8 mouse cellular contexts compared by ENCODE assay signal in the genomic region with DNA sequence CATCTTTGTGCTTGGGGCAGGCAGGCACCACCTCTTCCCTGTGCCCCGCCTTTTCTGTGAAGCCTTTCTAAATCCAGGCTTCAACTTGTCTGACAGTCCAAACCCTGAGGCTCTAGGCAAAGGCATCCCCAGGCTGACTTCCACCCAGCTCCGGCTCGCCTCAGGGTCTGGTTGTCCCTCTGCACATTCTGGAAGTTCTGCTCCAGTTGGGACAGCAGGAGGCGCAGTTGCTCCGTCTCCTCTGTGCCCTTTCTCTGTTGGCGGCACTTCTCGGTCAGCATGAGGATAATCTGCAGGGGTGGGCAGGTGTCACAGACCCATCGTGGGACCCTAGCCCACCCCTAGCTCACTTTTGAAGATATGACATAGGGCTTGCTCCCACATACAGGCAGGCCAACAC. TPM values are rescaled to one million over a fixed set of nuclear protein-coding genes. Genes with fewer than 3 reads are reported as not detected.
DNase-seq lines count a peak whose midpoint lies in the region; ATAC-seq and TF ChIP-seq lines count a peak whose summit lies in the region.

No protein-coding gene starts in this region.

- 8% methylated on average over 8 of the region's 8 CpGs for WGBS in midbrain, embryonic 14.5 days
- 16% methylated on average over 8 of the region's 8 CpGs for WGBS in midbrain, embryonic 15.5 days
- 26% methylated on average over 8 of the region's 8 CpGs for WGBS in kidney, embryonic 14.5 days
- 9% methylated on average over 8 of the region's 8 CpGs for WGBS in lung, embryonic 14.5 days
- 21% methylated on average over 8 of the region's 8 CpGs for WGBS in small intestine, adult 2 months

- DNase-seq in midbrain, embryonic 14.5 days = peak; percentile 59
- DNase-seq in adrenal gland, postnatal 36 days = peak; percentile 67 to 70
- DNase-seq in lung, embryonic 14.5 days = peak; percentile 85

- no peak overlapping the region for H3K27ac ChIP-seq in midbrain, embryonic 14.5 days (replicated peaks; ENCODE audit: low read depth, low read length)
- H3K27ac ChIP-seq in midbrain, embryonic 15.5 days = no peak overlapping the region
- H3K27ac ChIP-seq in embryonic fibroblast, embryonic 13.5 days (ENCODE audit: insufficient read depth, low read length) = no peak overlapping the region
- no peak overlapping the region for H3K27ac ChIP-seq in kidney, embryonic 14.5 days (ENCODE audit: low read depth, low read length)
- no peak overlapping the region for H3K27ac ChIP-seq in lung, embryonic 14.5 days (ENCODE audit: low read depth)
- no peak overlapping the region for H3K27ac ChIP-seq in small intestine, adult 2 months (ENCODE audit: insufficient read depth, low read depth, low read length)

- TF ChIP-seq CTCF in embryonic fibroblast, embryonic 13.5 days (IDR thresholded peaks at IDR 0.05; ENCODE audit: borderline replicate concordance, insufficient read depth, low read length) = peak; percentile 88
- TF ChIP-seq CTCF in lung, embryonic 14.5 days (IDR thresholded peaks at IDR 0.05; ENCODE audit: low read depth) = peak; percentile 90
- TF ChIP-seq CTCF in small intestine, adult 2 months (IDR thresholded peaks at IDR 0.05; ENCODE audit: extremely low read depth, insufficient read length, insufficient replicate concordance, low read depth, low read length) = peak; percentile 63; the same call in 1 of the 2 replicates

- no peaks in the 10 kb centered on the region for H3K9me3 ChIP-seq in midbrain, embryonic 14.5 days (ENCODE audit: control insufficient read depth, low read length)
- H3K9me3 ChIP-seq in midbrain, embryonic 15.5 days = no peaks in the 10 kb centered on the region
- no peaks in the 10 kb centered on the region for H3K9me3 ChIP-seq in kidney, embryonic 14.5 days (ENCODE audit: control insufficient read depth, low read length)
- no peaks in the 10 kb centered on the region for H3K9me3 ChIP-seq in lung, embryonic 14.5 days (ENCODE audit: low read depth, low read length)

- no peak for ATAC-seq in midbrain, embryonic 14.5 days (ENCODE audit: low FRiP score, low TSS enrichment)
- no peak for ATAC-seq in midbrain, embryonic 15.5 days (replicated peaks)
- no peak for ATAC-seq in kidney, embryonic 14.5 days (ENCODE audit: low FRiP score, low TSS enrichment)
- no peak for ATAC-seq in lung, embryonic 14.5 days (ENCODE audit: insufficient read depth)
- no peak for ATAC-seq in activated CD4-positive, CD25-positive, alpha-beta regulatory T cell, adult 4 months

- H3K4me1 ChIP-seq in midbrain, embryonic 14.5 days (ENCODE audit: control insufficient read depth, insufficient read depth, low read length) = peaks cover 9% of the 10 kb centered on the region
- peaks cover 13% of the 10 kb centered on the region for H3K4me1 ChIP-seq in midbrain, embryonic 15.5 days
- H3K4me1 ChIP-seq in embryonic fibroblast, embryonic 13.5 days (ENCODE audit: control insufficient read depth, insufficient read depth, low read length) = peaks cover 7% of the 10 kb centered on the region
- H3K4me1 ChIP-seq in kidney, embryonic 14.5 days (ENCODE audit: control insufficient read depth, insufficient read depth, low read length) = peaks cover 6% of the 10 kb centered on the region; the same call in 1 of the 2 replicates
- H3K4me1 ChIP-seq in lung, embryonic 14.5 days (ENCODE audit: insufficient read depth) = peaks cover 7% of the 10 kb centered on the region; the same call in 1 of the 2 replicates
- peaks cover 13% of the 10 kb centered on the region for H3K4me1 ChIP-seq in small intestine, adult 2 months (ENCODE audit: control insufficient read depth, insufficient read depth, insufficient read length, low read length)

- H3K4me3 ChIP-seq in midbrain, embryonic 14.5 days (replicated peaks; ENCODE audit: low read depth, low read length) = no peak overlapping the region
- no peak overlapping the region for H3K4me3 ChIP-seq in midbrain, embryonic 15.5 days
- no peak overlapping the region for H3K4me3 ChIP-seq in embryonic fibroblast, embryonic 13.5 days (ENCODE audit: insufficient read depth, low read length)
- H3K4me3 ChIP-seq in kidney, embryonic 14.5 days (ENCODE audit: low read length) = no peak overlapping the region
- H3K4me3 ChIP-seq in lung, embryonic 14.5 days (ENCODE audit: low read depth, low read length) = no peak overlapping the region
- no peak overlapping the region for H3K4me3 ChIP-seq in small intestine, adult 2 months (ENCODE audit: low read depth, low read length)

- H3K9ac ChIP-seq in midbrain, embryonic 14.5 days (replicated peaks; ENCODE audit: low read length) = no peak overlapping the region
- H3K9ac ChIP-seq in midbrain, embryonic 15.5 days = no peak overlapping the region
- H3K9ac ChIP-seq in kidney, embryonic 14.5 days (ENCODE audit: low read depth, low read length) = 0 out of 2 replicates have a peak overlapping the region, but pooled peaks have one; percentile 18
- no peak overlapping the region for H3K9ac ChIP-seq in lung, embryonic 14.5 days

- no peak for TF ChIP-seq POLR2A in embryonic fibroblast, embryonic 13.5 days (IDR thresholded peaks at IDR 0.05; ENCODE audit: low read depth, low read length)
- TF ChIP-seq POLR2A in small intestine, adult 2 months (IDR thresholded peaks at IDR 0.05; ENCODE audit: low read depth, low read length) = no peak

- H3K4me2 ChIP-seq in midbrain, embryonic 14.5 days (ENCODE audit: low read length) = no peak overlapping the region
- H3K4me2 ChIP-seq in midbrain, embryonic 15.5 days = no peak overlapping the region
- H3K4me2 ChIP-seq in kidney, embryonic 14.5 days (replicated peaks; ENCODE audit: low read depth, low read length) = no peak overlapping the region
- no peak overlapping the region for H3K4me2 ChIP-seq in lung, embryonic 14.5 days

- H3K36me3 ChIP-seq in midbrain, embryonic 14.5 days (ENCODE audit: control insufficient read depth, insufficient read depth, low read length) = no peaks in the 10 kb centered on the region
- no peaks in the 10 kb centered on the region for H3K36me3 ChIP-seq in midbrain, embryonic 15.5 days (replicated peaks)
- no peaks in the 10 kb centered on the region for H3K36me3 ChIP-seq in kidney, embryonic 14.5 days (ENCODE audit: control insufficient read depth, insufficient read depth, low read length)
- H3K36me3 ChIP-seq in lung, embryonic 14.5 days (ENCODE audit: insufficient read depth) = no peaks in the 10 kb centered on the region
- no peaks in the 10 kb centered on the region for H3K36me3 ChIP-seq in small intestine, adult 2 months (ENCODE audit: control insufficient read depth, insufficient read depth, low read length)

- no peaks in the 10 kb centered on the region for H3K27me3 ChIP-seq in midbrain, embryonic 14.5 days (ENCODE audit: control insufficient read depth, insufficient read depth, low read length)
- no peaks in the 10 kb centered on the region for H3K27me3 ChIP-seq in midbrain, embryonic 15.5 days (replicated peaks)
- H3K27me3 ChIP-seq in kidney, embryonic 14.5 days (ENCODE audit: control insufficient read depth, insufficient read depth, low read length) = no peaks in the 10 kb centered on the region
- H3K27me3 ChIP-seq in lung, embryonic 14.5 days (ENCODE audit: insufficient read depth, low read length) = no peaks in the 10 kb centered on the region
- H3K27me3 ChIP-seq in small intestine, adult 2 months (ENCODE audit: control insufficient read depth, insufficient read depth, low read length) = no peaks in the 10 kb centered on the region

RNA-seq across cellular contexts. Expression of a gene that starts 3.5 kb away (rescaled TPM):
- 3.5 TPM in 2 replicates for polyA plus RNA-seq in midbrain, embryonic 14.5 days (2014; fragmentation: Nextera tagmentation; extraction: Ambion mirVana)
- polyA plus RNA-seq in midbrain, embryonic 15.5 days (2015; fragmentation: Nextera tagmentation; extraction: Ambion mirVana) = 5.9 and 6.1 TPM in 2 replicates
- total RNA-seq in adrenal gland, postnatal 36 days (2021) = 10 to 100 TPM in 1 of 2 experiments, 1 to 10 TPM in 1; 8.3 to 12.0 TPM
- polyA plus RNA-seq in embryonic fibroblast, embryonic 13.5 days (2011; ENCODE audit: insufficient read length, low read depth, missing spikeins) = 28.9 and 44.3 TPM in 2 replicates
- polyA plus RNA-seq in kidney, embryonic 14.5 days (2014; fragmentation: Nextera tagmentation; extraction: Ambion mirVana) = 3.3 and 5.8 TPM in 2 replicates
- 2.7 and 4.4 TPM in 2 replicates for polyA plus RNA-seq in lung, embryonic 14.5 days (2014; fragmentation: Nextera tagmentation; extraction: Ambion mirVana)
- 28.4 and 65.8 TPM in 2 replicates for polyA plus RNA-seq in small intestine, adult 2 months (2012; rRNA removed)
- polyA plus RNA-seq in activated CD4-positive, CD25-positive, alpha-beta regulatory T cell, adult 4 months (2017; shearing (Covaris generic)) = 1 to 10 TPM; 4.9 to 6.3 TPM

RNA-seq across cellular contexts. Expression of a gene that starts 3.7 kb away (rescaled TPM):
- polyA plus RNA-seq in midbrain, embryonic 14.5 days (2014; fragmentation: Nextera tagmentation; extraction: Ambion mirVana) = 0.41 and 0.80 TPM in 2 replicates
- polyA plus RNA-seq in midbrain, embryonic 15.5 days (2015; fragmentation: Nextera tagmentation; extraction: Ambion mirVana) = 0.89 and 0.92 TPM in 2 replicates
- total RNA-seq in adrenal gland, postnatal 36 days (2021) = under 1 TPM; 0.10 to 0.20 TPM
- polyA plus RNA-seq in embryonic fibroblast, embryonic 13.5 days (2011; ENCODE audit: insufficient read length, low read depth, missing spikeins) = 0.40 and 0.67 TPM in 2 replicates
- 0.30 TPM in 1 of 2 replicates, not detected in the other for polyA plus RNA-seq in kidney, embryonic 14.5 days (2014; fragmentation: Nextera tagmentation; extraction: Ambion mirVana)
- polyA plus RNA-seq in lung, embryonic 14.5 days (2014; fragmentation: Nextera tagmentation; extraction: Ambion mirVana) = 0.15 and 0.33 TPM in 2 replicates
- polyA plus RNA-seq in small intestine, adult 2 months (2012; rRNA removed) = 1.0 and 2.3 TPM in 2 replicates
- polyA plus RNA-seq in activated CD4-positive, CD25-positive, alpha-beta regulatory T cell, adult 4 months (2017; shearing (Covaris generic)) = under 1 TPM; 0.61 to 0.65 TPM

RNA-seq across cellular contexts. Expression of a gene that starts 5.1 kb away (rescaled TPM):
- 0.38 and 0.39 TPM in 2 replicates for polyA plus RNA-seq in midbrain, embryonic 14.5 days (2014; fragmentation: Nextera tagmentation; extraction: Ambion mirVana)
- 1.0 and 1.2 TPM in 2 replicates for polyA plus RNA-seq in midbrain, embryonic 15.5 days (2015; fragmentation: Nextera tagmentation; extraction: Ambion mirVana)
- total RNA-seq in adrenal gland, postnatal 36 days (2021) = not detected
- not detected in 2 replicates for polyA plus RNA-seq in embryonic fibroblast, embryonic 13.5 days (2011; ENCODE audit: insufficient read length, low read depth, missing spikeins)
- polyA plus RNA-seq in kidney, embryonic 14.5 days (2014; fragmentation: Nextera tagmentation; extraction: Ambion mirVana) = 0.11 and 0.39 TPM in 2 replicates
- polyA plus RNA-seq in lung, embryonic 14.5 days (2014; fragmentation: Nextera tagmentation; extraction: Ambion mirVana) = 0.11 and 0.33 TPM in 2 replicates
- 0.06 TPM in 1 of 2 replicates, not detected in the other for polyA plus RNA-seq in small intestine, adult 2 months (2012; rRNA removed)
- not detected for polyA plus RNA-seq in activated CD4-positive, CD25-positive, alpha-beta regulatory T cell, adult 4 months (2017; shearing (Covaris generic))

RNA-seq across cellular contexts. Expression of a gene that starts 22.1 kb away (rescaled TPM):
- 50.5 and 51.1 TPM in 2 replicates for polyA plus RNA-seq in midbrain, embryonic 14.5 days (2014; fragmentation: Nextera tagmentation; extraction: Ambion mirVana)
- polyA plus RNA-seq in midbrain, embryonic 15.5 days (2015; fragmentation: Nextera tagmentation; extraction: Ambion mirVana) = 54.1 and 55.9 TPM in 2 replicates
- total RNA-seq in adrenal gland, postnatal 36 days (2021) = 10 to 100 TPM; 26.7 to 32.5 TPM
- polyA plus RNA-seq in embryonic fibroblast, embryonic 13.5 days (2011; ENCODE audit: insufficient read length, low read depth, missing spikeins) = 26.1 and 36.6 TPM in 2 replicates
- 75.6 and 76.8 TPM in 2 replicates for polyA plus RNA-seq in kidney, embryonic 14.5 days (2014; fragmentation: Nextera tagmentation; extraction: Ambion mirVana)
- 66.2 and 71.0 TPM in 2 replicates for polyA plus RNA-seq in lung, embryonic 14.5 days (2014; fragmentation: Nextera tagmentation; extraction: Ambion mirVana)
- polyA plus RNA-seq in small intestine, adult 2 months (2012; rRNA removed) = 86.2 and 133 TPM in 2 replicates
- 10 to 100 TPM; 58.9 to 62.2 TPM for polyA plus RNA-seq in activated CD4-positive, CD25-positive, alpha-beta regulatory T cell, adult 4 months (2017; shearing (Covaris generic))

RNA-seq across cellular contexts. Expression of a gene that starts 38.3 kb away (rescaled TPM):
- 3.2 and 4.6 TPM in 2 replicates for polyA plus RNA-seq in midbrain, embryonic 14.5 days (2014; fragmentation: Nextera tagmentation; extraction: Ambion mirVana)
- polyA plus RNA-seq in midbrain, embryonic 15.5 days (2015; fragmentation: Nextera tagmentation; extraction: Ambion mirVana) = 3.4 and 4.1 TPM in 2 replicates
- total RNA-seq in adrenal gland, postnatal 36 days (2021) = not detected
- not detected in 2 replicates for polyA plus RNA-seq in embryonic fibroblast, embryonic 13.5 days (2011; ENCODE audit: insufficient read length, low read depth, missing spikeins)
- not detected in 2 replicates for polyA plus RNA-seq in kidney, embryonic 14.5 days (2014; fragmentation: Nextera tagmentation; extraction: Ambion mirVana)
- 0.20 TPM in 1 of 2 replicates, not detected in the other for polyA plus RNA-seq in lung, embryonic 14.5 days (2014; fragmentation: Nextera tagmentation; extraction: Ambion mirVana)
- not detected in 2 replicates for polyA plus RNA-seq in small intestine, adult 2 months (2012; rRNA removed)
- polyA plus RNA-seq in activated CD4-positive, CD25-positive, alpha-beta regulatory T cell, adult 4 months (2017; shearing (Covaris generic)) = under 1 TPM in 1 of 2 experiments, not detected in 1; 0.99 TPM
